Mouse (Mus musculus): ENCODE measurements around the gene Sntb2. TPM values are rescaled to one million over a fixed set of nuclear protein-coding genes. Genes with fewer than 3 reads are reported as not detected.
A peak's percentile ranks its signal among the peaks of the same experiment; 100 is the strongest.

Gene Sntb2
- polyA plus RNA-seq, 1 experiment from 2014 or later, result 9.1 TPM

DNA sequence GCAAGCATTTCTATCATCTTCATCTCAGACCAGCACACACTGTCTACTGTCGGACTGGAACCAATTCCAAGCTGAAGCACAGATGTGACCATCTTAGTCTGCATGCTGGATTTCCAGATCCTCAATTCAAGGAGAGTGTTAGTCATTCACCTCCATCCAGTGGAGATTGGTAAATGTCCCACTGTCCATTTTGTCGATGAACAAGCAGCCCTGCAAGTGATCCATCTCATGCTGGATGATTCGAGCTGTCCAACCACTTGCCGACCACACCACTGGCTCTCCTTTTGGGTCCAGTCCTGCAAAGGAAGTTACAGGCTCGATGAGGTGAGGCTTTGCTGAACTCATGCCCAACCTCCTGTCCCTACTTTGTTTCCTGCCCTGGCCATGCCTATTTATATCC lies 111.4 kb downstream of the Sntb2 start:
- peaks cover 31% of the 10 kb centered on the region for H3K36me3 ChIP-seq (ENCODE audit: control insufficient read depth, insufficient read depth, low read length)

DNA sequence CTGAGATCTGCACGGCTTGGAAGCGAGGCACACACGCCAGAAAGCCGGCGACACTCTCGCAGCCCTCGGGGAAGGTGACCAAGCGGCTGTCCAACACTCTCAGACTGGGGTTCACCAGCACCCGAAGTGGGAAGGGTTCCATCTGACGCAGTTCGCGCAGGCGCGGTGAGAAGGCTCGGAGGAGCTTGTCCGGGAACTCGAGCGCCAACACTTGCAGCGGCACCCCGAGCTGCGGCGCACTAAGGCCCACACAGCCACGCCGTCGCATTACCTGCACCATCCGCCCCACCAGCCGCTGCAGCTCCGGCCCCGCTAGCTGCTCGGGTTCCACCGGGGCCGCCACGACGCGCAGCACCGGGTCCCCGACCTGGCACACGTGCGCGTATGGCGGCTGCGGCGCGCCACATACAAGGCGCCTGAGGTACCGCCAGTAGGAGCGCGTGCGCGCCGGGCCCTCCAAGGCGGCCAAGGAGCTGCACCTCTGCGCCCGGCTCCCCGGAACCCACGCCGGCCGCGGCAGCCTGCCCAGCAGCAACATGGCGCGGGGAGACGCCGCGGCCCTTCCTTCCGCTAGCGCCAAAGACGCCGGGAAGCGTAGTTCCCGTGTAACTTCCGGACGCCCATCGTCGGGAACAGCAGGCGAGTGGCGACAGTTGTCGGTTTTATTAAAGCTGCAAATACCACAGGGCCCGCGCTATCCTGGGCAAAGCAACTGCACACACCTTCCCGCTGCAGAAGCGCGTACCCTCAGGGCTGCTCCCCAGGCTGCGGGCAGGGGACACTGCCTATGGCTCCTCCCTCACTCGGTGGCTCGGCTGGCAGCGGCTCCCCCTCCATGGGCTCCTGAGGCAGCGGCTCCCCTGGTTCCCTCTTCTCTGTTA lies 112.8 kb downstream of the Sntb2 start, which contains the start of gene Pdf:
Gene Pdf, minus strand, starts transcription at position 554 of the 881 bp plus-strand sequence.
- H3K9ac ChIP-seq (ENCODE audit: low read length), result peak within 1 kb of the TSS; percentile 82
- peak within 1 kb of the TSS; percentile 89 for H3K4me3 ChIP-seq (ENCODE audit: low read depth, low read length)
- DNase-seq (ENCODE audit: low spot score) (peak; percentile 87), ATAC-seq (ENCODE audit: low FRiP score, low TSS enrichment) (peak; percentile 90)
- no peaks in the 10 kb centered on the region for H3K4me1 ChIP-seq (replicated peaks; ENCODE audit: control insufficient read depth, insufficient read depth)
- peak within 1 kb of the TSS; percentile 94 for H3K27ac ChIP-seq (replicated peaks)
- WGBS, result under 1% methylated on average over 85 of the region's 87 CpGs
- no peaks in the 10 kb centered on the region for H3K27me3 ChIP-seq (ENCODE audit: control insufficient read depth, insufficient read depth, low read length)
- no peaks in the 10 kb centered on the region for H3K9me3 ChIP-seq (ENCODE audit: control insufficient read depth, low read length)
- H3K36me3 ChIP-seq (ENCODE audit: control insufficient read depth, insufficient read depth, low read length), result peaks cover 27% of the 10 kb centered on the region
- H3K4me2 ChIP-seq (replicated peaks; ENCODE audit: low read depth), result peak within 1 kb of the TSS; percentile 88
- TF ChIP-seq EP300 (optimal IDR thresholded peaks at IDR 0.05) (no peak), CTCF (IDR thresholded peaks at IDR 0.05; ENCODE audit: low read depth) (no peak)

More for the DNA sequence above, 111.4 kb downstream of the Sntb2 start:
- DNase-seq (ENCODE audit: low spot score) (no peak), ATAC-seq (ENCODE audit: low FRiP score, low TSS enrichment) (no peak)
- Histone ChIP-seq H3K9ac (ENCODE audit: low read length) (0 out of 2 replicates have a peak overlapping the region, but pooled peaks have one; percentile 35), H3K4me1 (replicated peaks; ENCODE audit: control insufficient read depth, insufficient read depth) (no peaks in the 10 kb centered on the region), H3K4me2 (replicated peaks; ENCODE audit: low read depth) (no peak overlapping the region; the same call in 1 of the 2 replicates), H3K27ac (replicated peaks) (no peak overlapping the region), H3K9me3 (ENCODE audit: control insufficient read depth, low read length) (no peaks in the 10 kb centered on the region), H3K4me3 (ENCODE audit: low read depth, low read length) (no peak overlapping the region), H3K27me3 (ENCODE audit: control insufficient read depth, insufficient read depth, low read length) (no peaks in the 10 kb centered on the region)
- TF ChIP-seq EP300 (optimal IDR thresholded peaks at IDR 0.05), result no peak
- no peak for TF ChIP-seq CTCF (IDR thresholded peaks at IDR 0.05; ENCODE audit: low read depth)
- WGBS, result 75% methylated on average over 5 of the region's 5 CpGs

- 96% methylated on average over 4 of the region's 4 CpGs for WGBS
- Histone ChIP-seq H3K4me1 (replicated peaks; ENCODE audit: control insufficient read depth, insufficient read depth) (no peaks in the 10 kb centered on the region), H3K9me3 (ENCODE audit: control insufficient read depth, low read length) (no peaks in the 10 kb centered on the region), H3K4me3 (ENCODE audit: low read depth, low read length) (peak overlapping the region; percentile 89; the same call in 1 of the 2 replicates), H3K9ac (ENCODE audit: low read length) (no peak overlapping the region), H3K27ac (replicated peaks) (no peak overlapping the region), H3K4me2 (replicated peaks; ENCODE audit: low read depth) (peak overlapping the region; percentile 88), H3K27me3 (ENCODE audit: control insufficient read depth, insufficient read depth, low read length) (no peaks in the 10 kb centered on the region), H3K36me3 (ENCODE audit: control insufficient read depth, insufficient read depth, low read length) (peaks cover 20% of the 10 kb centered on the region; the same call in 1 of the 2 replicates)
- TF ChIP-seq EP300 (optimal IDR thresholded peaks at IDR 0.05) (no peak), CTCF (IDR thresholded peaks at IDR 0.05; ENCODE audit: low read depth) (no peak)
- DNase-seq (ENCODE audit: low spot score), result no peak
- no peak for ATAC-seq (ENCODE audit: low FRiP score, low TSS enrichment)
Measured at GRCm38 (mm10) chr8:107049480-107049879, 113.9 kb downstream of the Sntb2 start.

DNA sequence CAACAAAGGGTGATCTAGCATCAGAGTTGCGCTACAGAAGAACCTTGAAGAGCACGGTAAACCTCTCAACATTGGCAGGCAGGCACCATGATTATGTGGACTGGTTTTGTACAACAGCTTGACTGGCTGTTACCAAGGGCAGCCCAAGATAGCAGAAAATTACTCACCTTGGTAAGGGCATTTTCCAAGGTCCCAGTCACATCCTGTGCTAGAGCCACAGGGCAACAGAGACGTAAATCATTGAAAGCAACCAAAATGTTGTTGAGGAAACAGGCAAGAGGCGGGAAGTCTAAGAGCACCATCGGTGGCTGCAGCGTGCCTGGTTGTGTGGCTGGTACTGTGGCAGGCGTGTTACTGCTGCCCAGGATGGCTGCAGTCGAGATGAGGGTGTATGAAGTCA lies 116.5 kb downstream of the Sntb2 start:
- H3K4me3 ChIP-seq (ENCODE audit: low read depth, low read length), result no peak overlapping the region
- TF ChIP-seq EP300 (optimal IDR thresholded peaks at IDR 0.05) (no peak), CTCF (IDR thresholded peaks at IDR 0.05; ENCODE audit: low read depth) (no peak)
- no peak overlapping the region for H3K4me2 ChIP-seq (replicated peaks; ENCODE audit: low read depth)
- H3K9me3 ChIP-seq (ENCODE audit: control insufficient read depth, low read length), result no peaks in the 10 kb centered on the region
- peaks cover 13% of the 10 kb centered on the region; the same call in 1 of the 2 replicates for H3K36me3 ChIP-seq (ENCODE audit: control insufficient read depth, insufficient read depth, low read length)
- H3K9ac ChIP-seq (ENCODE audit: low read length), result no peak overlapping the region
- WGBS, result 93% methylated on average over 8 of the region's 8 CpGs
- DNase-seq (ENCODE audit: low spot score) (no peak), ATAC-seq (ENCODE audit: low FRiP score, low TSS enrichment) (no peak)
- no peaks in the 10 kb centered on the region for H3K27me3 ChIP-seq (ENCODE audit: control insufficient read depth, insufficient read depth, low read length)
- no peak overlapping the region for H3K27ac ChIP-seq (replicated peaks)
- 0 out of 2 replicates have a peak, but pooled peaks cover 2% of the 10 kb centered on the region for H3K4me1 ChIP-seq (replicated peaks; ENCODE audit: control insufficient read depth, insufficient read depth)

DNA sequence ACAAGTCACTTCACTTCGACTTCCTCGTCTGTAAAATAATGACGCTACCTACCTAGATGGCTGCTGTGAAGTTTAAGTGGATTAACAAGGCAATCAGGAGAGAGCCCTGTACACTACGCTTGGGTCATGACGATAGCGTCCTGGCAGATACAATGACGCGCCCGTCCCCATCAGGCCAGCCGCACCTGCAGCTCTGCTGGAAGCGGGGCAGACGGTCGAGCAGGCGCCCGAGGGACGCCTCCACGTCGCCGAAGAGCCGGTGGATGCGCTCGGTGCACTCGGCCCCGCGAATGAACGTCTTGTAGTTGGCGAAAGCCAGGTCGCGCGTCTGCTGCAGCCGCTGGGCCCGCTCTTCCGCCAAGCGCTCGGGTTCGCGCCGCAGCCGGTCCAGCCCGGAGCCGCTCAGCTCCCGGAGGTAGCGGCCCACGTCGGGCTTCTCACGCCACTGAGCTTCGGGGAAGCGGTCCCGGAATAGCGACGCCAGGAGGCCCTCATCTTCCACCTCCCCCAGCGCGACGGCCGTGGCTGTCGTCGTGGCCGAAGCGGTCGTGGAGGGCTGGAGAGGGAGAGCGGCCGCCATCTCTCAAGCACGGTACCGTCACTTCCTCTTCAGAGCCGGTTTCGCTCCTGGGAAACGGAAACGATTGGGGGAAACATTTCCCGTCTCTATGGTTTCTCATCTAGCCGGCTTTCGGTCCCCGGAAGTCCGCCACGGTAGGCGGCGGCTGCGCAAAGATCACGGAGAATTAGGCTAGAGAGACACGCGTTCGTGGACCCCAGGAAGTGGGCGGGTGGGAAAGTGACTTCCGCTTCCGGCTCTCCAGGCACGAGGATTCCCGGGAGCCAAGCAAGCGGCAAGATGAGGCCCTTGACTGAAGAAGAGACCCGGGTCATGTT lies 120.8 kb downstream of the Sntb2 start, which contains the start of the genes Cog8 and Nip7:
Gene Cog8, minus strand, starts transcription at position 614 of the 897 bp plus-strand sequence.
Gene Nip7, plus strand, starts transcription at position 802 of the 897 bp plus-strand sequence.
- ATAC-seq (ENCODE audit: low FRiP score, low TSS enrichment) (peak; percentile 96), DNase-seq (ENCODE audit: low spot score) (peak; percentile 97)
- Histone ChIP-seq H3K9me3 (ENCODE audit: control insufficient read depth, low read length) (no peaks in the 10 kb centered on the region), H3K27ac (replicated peaks) (peak within 1 kb of the TSS; percentile 90), H3K4me1 (replicated peaks; ENCODE audit: control insufficient read depth, insufficient read depth) (0 out of 2 replicates have a peak, but pooled peaks cover 2% of the 10 kb centered on the region), H3K4me2 (replicated peaks; ENCODE audit: low read depth) (peak within 1 kb of the TSS; percentile 90), H3K36me3 (ENCODE audit: control insufficient read depth, insufficient read depth, low read length) (peaks cover 16% of the 10 kb centered on the region; the same call in 1 of the 2 replicates), H3K27me3 (ENCODE audit: control insufficient read depth, insufficient read depth, low read length) (no peaks in the 10 kb centered on the region), H3K4me3 (ENCODE audit: low read depth, low read length) (peak within 1 kb of the TSS; percentile 96), H3K9ac (ENCODE audit: low read length) (peak within 1 kb of the TSS; percentile 94)
- under 1% methylated on average over 87 of the region's 88 CpGs for WGBS
- no peak for TF ChIP-seq EP300 (optimal IDR thresholded peaks at IDR 0.05)
- TF ChIP-seq CTCF (IDR thresholded peaks at IDR 0.05; ENCODE audit: low read depth), result no peak
